Mouse (Mus musculus): ENCODE data around the gene Slc12a8. TPM values are rescaled to one million over a fixed set of nuclear protein-coding genes. Genes with fewer than 3 reads are reported as not detected.

Slc12a8 gene
- polyA plus RNA-seq (2015; fragmentation: Nextera tagmentation; extraction: Ambion mirVana): 0.92 and 1.1 TPM in 2 replicates

DNA sequence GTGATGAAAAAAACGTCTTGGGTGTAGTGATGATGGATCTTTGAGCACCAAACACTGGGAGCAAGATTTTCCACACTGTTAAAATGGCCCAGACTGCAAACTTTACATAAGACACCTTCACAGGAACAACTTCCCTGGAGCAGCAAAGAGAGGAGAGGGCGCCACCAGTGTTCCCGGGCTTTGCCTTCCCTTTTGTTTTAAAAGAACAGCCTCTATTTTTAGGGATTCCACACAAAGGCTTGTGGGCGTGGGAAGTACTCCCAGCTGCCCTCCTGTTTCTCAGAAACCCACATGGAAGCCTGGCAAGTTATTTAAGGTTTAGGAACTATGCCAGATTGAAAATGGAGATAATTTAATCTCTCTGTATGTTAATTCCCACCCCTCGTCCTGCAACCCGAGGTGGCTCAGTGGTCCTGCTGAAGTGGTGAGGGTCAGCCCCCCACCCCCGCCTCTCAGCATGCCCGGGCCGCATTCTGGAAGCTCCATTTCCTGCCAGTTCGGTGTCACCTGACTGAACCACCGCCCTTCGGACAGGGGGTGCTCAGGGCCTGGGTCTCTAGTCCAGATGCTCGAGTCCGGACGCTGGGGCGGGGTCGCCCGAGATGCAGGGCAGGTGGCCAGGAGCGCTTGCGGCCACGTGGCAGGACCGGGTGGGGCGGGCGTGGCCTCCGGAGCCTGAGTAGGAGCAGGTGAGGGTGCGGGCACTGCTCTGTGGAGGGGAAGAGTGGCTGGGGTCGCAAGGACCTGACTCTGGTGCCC lies at the start of gene Slc12a8:
Slc12a8 (plus strand) TSS at position 522 of the 759 bp plus-strand sequence.
- ATAC-seq: peak; percentile 45
- Histone ChIP-seq H3K4me1 (replicated peaks; ENCODE audit: control insufficient read depth, insufficient read depth, low read length) (peaks cover 18% of the 10 kb centered on the region), H3K9ac (replicated peaks; ENCODE audit: low read depth, low read length) (peak within 1 kb of the TSS; percentile 63), H3K9me3 (ENCODE audit: control insufficient read depth, low read length) (no peaks in the 10 kb centered on the region), H3K4me3 (replicated peaks; ENCODE audit: low read length) (peak within 1 kb of the TSS; percentile 39), H3K4me2 (ENCODE audit: low read length) (peak within 1 kb of the TSS; percentile 60), H3K27ac (ENCODE audit: low read length) (no peak within 1 kb of the TSS), H3K36me3 (ENCODE audit: control insufficient read depth, insufficient read depth) (no peaks in the 10 kb centered on the region), H3K27me3 (replicated peaks; ENCODE audit: control insufficient read depth, insufficient read depth, low read length) (no peaks in the 10 kb centered on the region)
- WGBS: 2% methylated on average over 27 of the region's 27 CpGs

DNA sequence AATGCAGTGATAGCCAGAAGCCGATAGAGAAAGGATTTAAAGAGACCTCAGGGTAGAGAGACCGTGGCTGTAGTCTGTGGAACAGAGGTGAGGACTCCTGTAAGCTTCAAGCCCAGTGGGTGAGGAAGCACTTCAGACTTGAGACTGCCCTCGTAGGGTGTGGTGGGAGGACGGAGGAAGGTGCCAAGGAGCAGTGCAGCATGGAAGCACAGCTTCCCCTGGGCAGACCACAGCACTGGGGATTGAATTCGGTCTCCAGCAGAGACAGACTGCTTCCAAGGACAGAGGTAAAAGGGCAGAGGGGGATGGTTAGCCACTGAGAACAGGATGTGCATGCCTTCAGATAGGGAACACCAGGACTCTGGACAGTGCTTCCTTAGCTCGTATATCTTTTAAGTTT lies 49.7 kb upstream of the Slc12a8 start:
- Histone ChIP-seq H3K27ac (ENCODE audit: low read length) (no peak overlapping the region), H3K4me2 (ENCODE audit: low read length) (no peak overlapping the region), H3K4me3 (replicated peaks; ENCODE audit: low read length) (no peak overlapping the region), H3K9ac (replicated peaks; ENCODE audit: low read depth, low read length) (no peak overlapping the region), H3K36me3 (ENCODE audit: control insufficient read depth, insufficient read depth) (no peaks in the 10 kb centered on the region; the same call in 1 of the 2 replicates), H3K4me1 (replicated peaks; ENCODE audit: control insufficient read depth, insufficient read depth, low read length) (peaks cover 24% of the 10 kb centered on the region), H3K9me3 (ENCODE audit: control insufficient read depth, low read length) (no peaks in the 10 kb centered on the region), H3K27me3 (replicated peaks; ENCODE audit: control insufficient read depth, insufficient read depth, low read length) (no peaks in the 10 kb centered on the region)
- ATAC-seq: no peak
- WGBS: 67% methylated on average over 6 of the region's 6 CpGs

DNA sequence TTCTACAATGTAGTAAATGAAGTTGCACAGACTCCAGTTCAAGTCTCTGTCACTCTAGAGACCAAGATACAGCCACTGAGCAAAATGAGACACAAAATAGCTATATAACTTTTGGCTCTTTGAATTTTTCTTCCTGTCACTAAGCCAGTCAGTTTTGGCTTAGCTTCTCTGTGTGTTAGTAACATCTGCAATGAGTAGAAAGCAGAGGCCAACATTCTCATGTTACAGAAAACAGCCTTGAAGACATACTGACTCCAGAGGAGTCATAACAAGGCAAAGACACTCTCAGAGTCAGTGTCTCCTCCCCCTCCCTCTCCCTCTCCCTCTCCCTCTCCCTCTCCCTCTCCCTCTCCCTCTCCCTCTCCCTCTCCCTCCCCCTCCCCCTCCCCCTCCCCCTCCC lies 47.2 kb upstream of the Slc12a8 start:
- Histone ChIP-seq H3K27me3 (replicated peaks; ENCODE audit: control insufficient read depth, insufficient read depth, low read length) (no peaks in the 10 kb centered on the region), H3K27ac (ENCODE audit: low read length) (no peak overlapping the region), H3K9ac (replicated peaks; ENCODE audit: low read depth, low read length) (no peak overlapping the region), H3K4me1 (replicated peaks; ENCODE audit: control insufficient read depth, insufficient read depth, low read length) (peaks cover 10% of the 10 kb centered on the region), H3K4me2 (ENCODE audit: low read length) (no peak overlapping the region), H3K9me3 (ENCODE audit: control insufficient read depth, low read length) (no peaks in the 10 kb centered on the region), H3K36me3 (ENCODE audit: control insufficient read depth, insufficient read depth) (no peaks in the 10 kb centered on the region; the same call in none of the 2 replicates), H3K4me3 (replicated peaks; ENCODE audit: low read length) (no peak overlapping the region)
- no peak for ATAC-seq

DNA sequence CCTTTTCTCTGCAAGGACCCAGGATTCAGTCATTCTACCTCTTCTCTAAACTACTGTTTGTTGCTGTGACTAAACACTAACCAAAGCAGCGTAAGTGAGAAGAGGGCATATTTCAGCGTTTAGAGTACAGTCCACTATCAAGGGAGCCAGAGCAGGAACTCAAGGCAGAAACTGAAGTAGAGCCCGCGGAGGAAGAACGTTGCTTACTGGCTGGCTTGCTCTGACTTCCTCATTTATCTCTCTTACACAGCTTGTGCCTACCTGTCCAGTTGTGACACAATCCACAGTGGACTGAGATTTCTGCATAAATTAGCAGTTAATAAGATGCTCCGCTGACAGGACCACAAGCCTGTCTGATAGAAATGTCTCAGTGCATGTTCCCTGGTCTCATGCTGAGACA lies 42.7 kb upstream of the Slc12a8 start:
- Histone ChIP-seq H3K4me3 (replicated peaks; ENCODE audit: low read length) (no peak overlapping the region), H3K27ac (ENCODE audit: low read length) (no peak overlapping the region), H3K27me3 (replicated peaks; ENCODE audit: control insufficient read depth, insufficient read depth, low read length) (no peaks in the 10 kb centered on the region), H3K4me1 (replicated peaks; ENCODE audit: control insufficient read depth, insufficient read depth, low read length) (no peaks in the 10 kb centered on the region), H3K4me2 (ENCODE audit: low read length) (no peak overlapping the region), H3K9me3 (ENCODE audit: control insufficient read depth, low read length) (no peaks in the 10 kb centered on the region), H3K36me3 (ENCODE audit: control insufficient read depth, insufficient read depth) (peaks cover 7% of the 10 kb centered on the region), H3K9ac (replicated peaks; ENCODE audit: low read depth, low read length) (no peak overlapping the region)
- 96% methylated on average over 6 of the region's 6 CpGs for WGBS
- no peak for ATAC-seq

DNA sequence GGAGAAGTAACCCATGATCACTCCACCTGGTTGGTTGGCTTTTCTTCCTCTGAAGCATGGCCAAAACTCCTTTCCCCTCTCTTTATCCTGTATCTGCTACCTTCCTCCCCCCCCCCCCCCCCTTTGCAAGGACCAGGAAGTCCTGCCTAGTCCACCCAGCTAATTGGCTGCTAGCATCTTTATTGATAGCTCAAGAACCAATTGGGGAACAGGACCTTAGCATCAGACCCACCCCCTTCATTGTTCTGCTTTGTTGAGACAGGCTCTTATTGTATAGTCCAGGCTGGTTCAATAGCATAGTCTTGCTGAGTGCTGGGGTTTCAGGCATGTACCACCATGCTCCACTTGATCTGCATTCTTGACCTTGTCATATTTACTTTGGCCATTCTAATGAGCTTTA lies 37.2 kb upstream of the Slc12a8 start:
- no peak overlapping the region for H3K4me2 ChIP-seq (ENCODE audit: low read length)
- no peak for ATAC-seq

DNA sequence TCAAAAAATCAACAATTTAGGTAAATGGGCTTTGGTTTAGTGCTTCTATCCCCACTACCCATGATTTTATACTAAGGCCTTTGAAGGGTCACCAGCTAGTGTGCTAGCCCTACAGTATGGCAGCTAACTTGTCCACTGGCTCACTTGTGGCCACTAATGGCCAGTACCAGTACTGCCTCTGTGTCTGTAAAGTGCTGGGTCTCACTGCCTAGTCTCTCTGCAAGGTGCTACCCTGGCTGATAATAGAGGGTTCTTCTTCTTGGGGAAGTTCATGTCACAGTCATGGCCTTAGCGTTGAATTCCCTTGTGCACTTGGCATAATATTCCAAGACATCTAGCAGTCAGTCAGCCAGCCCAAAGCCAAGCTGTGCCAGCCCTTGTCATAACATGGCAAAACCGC lies 36.0 kb upstream of the Slc12a8 start:
- ATAC-seq: no peak
- Histone ChIP-seq H3K4me2 (ENCODE audit: low read length) (no peak overlapping the region), H3K27ac (ENCODE audit: low read length) (no peak overlapping the region), H3K9me3 (ENCODE audit: control insufficient read depth, low read length) (no peaks in the 10 kb centered on the region), H3K9ac (replicated peaks; ENCODE audit: low read depth, low read length) (no peak overlapping the region), H3K27me3 (replicated peaks; ENCODE audit: control insufficient read depth, insufficient read depth, low read length) (no peaks in the 10 kb centered on the region), H3K4me3 (replicated peaks; ENCODE audit: low read length) (no peak overlapping the region), H3K4me1 (replicated peaks; ENCODE audit: control insufficient read depth, insufficient read depth, low read length) (no peaks in the 10 kb centered on the region), H3K36me3 (ENCODE audit: control insufficient read depth, insufficient read depth) (peaks cover under 1% of the 10 kb centered on the region)
- 90% methylated on average over 2 of the region's 2 CpGs for WGBS

More for the DNA sequence above, 37.2 kb upstream of the Slc12a8 start:
- H3K27me3 ChIP-seq (replicated peaks; ENCODE audit: control insufficient read depth, insufficient read depth, low read length): no peaks in the 10 kb centered on the region
- no peak overlapping the region for H3K27ac ChIP-seq (ENCODE audit: low read length)
- H3K36me3 ChIP-seq (ENCODE audit: control insufficient read depth, insufficient read depth): peaks cover 7% of the 10 kb centered on the region
- H3K9me3 ChIP-seq (ENCODE audit: control insufficient read depth, low read length): no peaks in the 10 kb centered on the region
- no peaks in the 10 kb centered on the region for H3K4me1 ChIP-seq (replicated peaks; ENCODE audit: control insufficient read depth, insufficient read depth, low read length)
- H3K4me3 ChIP-seq (replicated peaks; ENCODE audit: low read length): no peak overlapping the region
- H3K9ac ChIP-seq (replicated peaks; ENCODE audit: low read depth, low read length): no peak overlapping the region

DNA sequence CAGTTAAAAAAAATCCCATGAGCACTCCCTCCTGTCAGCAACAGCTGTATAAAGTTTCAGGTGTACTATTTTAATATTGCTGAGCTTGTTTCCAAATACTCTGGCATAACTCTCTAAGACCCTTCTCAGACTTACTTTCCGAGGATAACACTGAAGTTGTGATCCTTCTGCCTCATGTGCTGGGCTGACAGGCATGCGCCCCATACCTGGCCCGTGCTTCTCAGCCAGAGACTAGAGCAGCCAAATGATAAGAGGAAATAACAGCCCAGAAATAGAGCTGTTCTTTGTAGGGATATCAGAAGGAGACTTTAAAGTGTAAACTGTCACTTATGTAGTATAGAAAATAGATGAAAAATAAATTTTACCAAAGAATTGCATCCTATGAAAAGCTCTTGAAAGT lies 34.8 kb upstream of the Slc12a8 start:
- no peak overlapping the region for H3K9ac ChIP-seq (replicated peaks; ENCODE audit: low read depth, low read length)
- no peak overlapping the region for H3K4me3 ChIP-seq (replicated peaks; ENCODE audit: low read length)
- H3K9me3 ChIP-seq (ENCODE audit: control insufficient read depth, low read length): no peaks in the 10 kb centered on the region
- H3K4me1 ChIP-seq (replicated peaks; ENCODE audit: control insufficient read depth, insufficient read depth, low read length): peaks cover 3% of the 10 kb centered on the region; the same call in 1 of the 2 replicates
- H3K27ac ChIP-seq (ENCODE audit: low read length): no peak overlapping the region
- WGBS: 97% methylated on average over 3 of the region's 3 CpGs
- H3K27me3 ChIP-seq (replicated peaks; ENCODE audit: control insufficient read depth, insufficient read depth, low read length): no peaks in the 10 kb centered on the region
- no peak for ATAC-seq
- H3K4me2 ChIP-seq (ENCODE audit: low read length): no peak overlapping the region
- H3K36me3 ChIP-seq (ENCODE audit: control insufficient read depth, insufficient read depth): no peaks in the 10 kb centered on the region

DNA sequence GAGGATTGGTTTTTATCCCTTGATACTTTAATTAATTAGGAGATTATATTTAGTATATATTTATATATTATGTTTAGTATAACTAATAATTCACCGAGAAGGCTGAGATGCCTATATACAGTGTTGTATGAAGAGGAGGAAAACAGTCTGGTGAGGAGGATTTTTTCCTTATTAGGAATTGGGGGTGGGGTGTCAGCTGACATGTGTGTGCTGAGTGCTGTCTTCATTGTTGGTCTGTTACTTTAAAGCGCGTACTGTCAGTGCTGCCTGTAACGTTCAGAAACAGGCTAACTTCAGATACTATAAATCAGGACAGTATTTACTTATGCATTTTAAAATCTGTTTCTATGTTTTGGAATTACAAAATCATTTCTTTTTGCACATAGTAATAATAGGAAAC lies 29.4 kb upstream of the Slc12a8 start:
- no peak overlapping the region for H3K27ac ChIP-seq (ENCODE audit: low read length)
- WGBS: 50% methylated on average over 4 of the region's 4 CpGs
- ATAC-seq: 0 out of 2 replicates have a peak, but pooled peaks have one; percentile 38
- H3K4me2 ChIP-seq (ENCODE audit: low read length): no peak overlapping the region
- H3K9me3 ChIP-seq (ENCODE audit: control insufficient read depth, low read length): no peaks in the 10 kb centered on the region
- H3K4me3 ChIP-seq (replicated peaks; ENCODE audit: low read length): no peak overlapping the region
- H3K4me1 ChIP-seq (replicated peaks; ENCODE audit: control insufficient read depth, insufficient read depth, low read length): peaks cover 4% of the 10 kb centered on the region; the same call in 1 of the 2 replicates
- no peaks in the 10 kb centered on the region for H3K27me3 ChIP-seq (replicated peaks; ENCODE audit: control insufficient read depth, insufficient read depth, low read length)
- H3K9ac ChIP-seq (replicated peaks; ENCODE audit: low read depth, low read length): no peak overlapping the region
- H3K36me3 ChIP-seq (ENCODE audit: control insufficient read depth, insufficient read depth): peaks cover 6% of the 10 kb centered on the region

DNA sequence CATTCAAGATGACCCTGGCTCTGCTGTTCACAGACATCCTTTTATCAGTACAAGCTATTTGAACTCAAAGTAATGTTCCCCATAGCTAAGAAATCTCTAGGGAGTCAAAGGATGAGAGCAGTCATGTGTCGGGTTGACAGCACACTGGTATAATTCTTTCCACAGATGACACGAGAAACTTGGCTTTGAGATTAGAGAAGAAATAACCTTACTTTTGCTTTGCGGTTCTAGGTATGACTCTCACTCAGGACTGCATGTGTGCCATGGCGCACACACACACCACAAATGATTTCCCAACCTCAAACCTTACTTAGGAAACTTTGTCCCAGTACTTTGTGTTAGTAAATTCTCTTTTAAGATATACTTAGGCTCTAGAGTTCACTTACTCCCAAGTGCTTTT lies 22.8 kb upstream of the Slc12a8 start:
- H3K36me3 ChIP-seq (ENCODE audit: control insufficient read depth, insufficient read depth): peaks cover 13% of the 10 kb centered on the region
- no peak for ATAC-seq

More for the DNA sequence above, 22.8 kb upstream of the Slc12a8 start:
- no peak overlapping the region for H3K9ac ChIP-seq (replicated peaks; ENCODE audit: low read depth, low read length)
- H3K9me3 ChIP-seq (ENCODE audit: control insufficient read depth, low read length): no peaks in the 10 kb centered on the region
- no peak overlapping the region for H3K4me2 ChIP-seq (ENCODE audit: low read length)
- no peak overlapping the region for H3K27ac ChIP-seq (ENCODE audit: low read length)
- no peaks in the 10 kb centered on the region for H3K4me1 ChIP-seq (replicated peaks; ENCODE audit: control insufficient read depth, insufficient read depth, low read length)
- H3K4me3 ChIP-seq (replicated peaks; ENCODE audit: low read length): no peak overlapping the region
- no peaks in the 10 kb centered on the region for H3K27me3 ChIP-seq (replicated peaks; ENCODE audit: control insufficient read depth, insufficient read depth, low read length)
- 92% methylated on average over 4 of the region's 4 CpGs for WGBS
